Mouse (Mus musculus) lung, embryonic 15.5 days (tissue): ENCODE data around the gene Itga10. TPM values are rescaled to one million over a fixed set of nuclear protein-coding genes. Genes with fewer than 3 reads are reported as not detected.

Source experiments
- ATAC-seq: fragments of 200-750 bp; cut with Nextera tagmentation; 2 replicates; pipeline ENCODE4 v1.8.0; 2017; ENCODE audit warnings: moderate number of reproducible peaks, borderline replicate concordance; ENCODE audit not compliant: low FRiP score, low TSS enrichment; ENCODE audit errors: extremely low read depth
- H3K27ac ChIP-seq: fragments of 300-500 bp; sonication (generic); 2 replicates; pipeline ENCODE4 v1.5.1; 2015; ENCODE audit warnings: moderate library complexity, mild to moderate bottlenecking, inconsistent platforms
- H3K27me3 ChIP-seq: fragments of 300-500 bp; sonication (generic); 2 replicates; pipeline ENCODE4 v1.6.1; 2015; ENCODE audit warnings: inconsistent platforms
- H3K36me3 ChIP-seq: fragments of 300-500 bp; sonication (generic); 2 replicates; pipeline ENCODE4 v1.6.1; 2015; ENCODE audit warnings: inconsistent platforms
- H3K4me1 ChIP-seq: fragments of 300-500 bp; sonication (generic); 2 replicates; pipeline ENCODE4 v1.6.1; 2015; ENCODE audit warnings: inconsistent platforms
- H3K4me2 ChIP-seq: fragments of 300-500 bp; sonication (generic); 2 replicates; pipeline ENCODE4 v1.6.1; 2015; ENCODE audit warnings: inconsistent platforms, mild to moderate bottlenecking, moderate library complexity
- H3K4me3 ChIP-seq: fragments of 300-500 bp; sonication (generic); 2 replicates; pipeline ENCODE4 v1.5.1; 2015; ENCODE audit warnings: mild to moderate bottlenecking, inconsistent platforms
- H3K9ac ChIP-seq: fragments of 300-500 bp; sonication (generic); 2 replicates; pipeline ENCODE4 v1.6.1; 2015; ENCODE audit warnings: inconsistent platforms
- H3K9me3 ChIP-seq: fragments of 300-500 bp; sonication (generic); 2 replicates; pipeline ENCODE4 v1.6.1; 2016; ENCODE audit warnings: inconsistent platforms
- WGBS: fragments of 180-500 bp; shearing (Covaris S2); methylation state at CpG from one replicate; pipeline ENCODE4 v1.1.7; 2015; 5-methylcytosine and 5-hydroxymethylcytosine counted together
- polyA plus RNA-seq: library from polyadenylated mRNA; unstranded; fragments of >200 nt; fragmentation: Nextera tagmentation; extraction: Ambion mirVana; gene quantifications from 2 replicates; pipeline ENCODE4 v1.2.1, GENCODE M21; 2015

The Itga10 gene
- polyA plus RNA-seq = 0.99 and 1.00 TPM in 2 replicates

- Histone ChIP-seq H3K9me3 (no peaks in the 10 kb centered on the region), H3K4me1 (no peaks in the 10 kb centered on the region), H3K9ac (no peak within 1 kb of the TSS), H3K36me3 (peaks cover 29% of the 10 kb centered on the region), H3K27me3 (no peaks in the 10 kb centered on the region), H3K27ac (no peak within 1 kb of the TSS), H3K4me3 (no peak within 1 kb of the TSS), H3K4me2 (no peak within 1 kb of the TSS)
- WGBS = 49% methylated on average over 7 of the region's 7 CpGs
- ATAC-seq = peak; percentile 49; the same call in 1 of the 2 replicates
These were observed at the start of gene Itga10 for GRCm38 (mm10) chr3:96645018-96645649. Itga10 (plus strand) TSS chr3:96645584.

GRCm38 (mm10) chr3:96595661-96596060 lies 49.7 kb upstream of the Itga10 start:
- Histone ChIP-seq H3K4me2 (peak overlapping the region; percentile 96), H3K27ac (no peak overlapping the region), H3K4me3 (peak overlapping the region; percentile 46; the same call in 1 of the 2 replicates), H3K9ac (no peak overlapping the region), H3K4me1 (peaks cover 47% of the 10 kb centered on the region), H3K36me3 (no peaks in the 10 kb centered on the region), H3K9me3 (no peaks in the 10 kb centered on the region), H3K27me3 (peaks cover 44% of the 10 kb centered on the region)
- ATAC-seq = no peak
- WGBS = 25% methylated on average over 6 of the region's 6 CpGs

DNA sequence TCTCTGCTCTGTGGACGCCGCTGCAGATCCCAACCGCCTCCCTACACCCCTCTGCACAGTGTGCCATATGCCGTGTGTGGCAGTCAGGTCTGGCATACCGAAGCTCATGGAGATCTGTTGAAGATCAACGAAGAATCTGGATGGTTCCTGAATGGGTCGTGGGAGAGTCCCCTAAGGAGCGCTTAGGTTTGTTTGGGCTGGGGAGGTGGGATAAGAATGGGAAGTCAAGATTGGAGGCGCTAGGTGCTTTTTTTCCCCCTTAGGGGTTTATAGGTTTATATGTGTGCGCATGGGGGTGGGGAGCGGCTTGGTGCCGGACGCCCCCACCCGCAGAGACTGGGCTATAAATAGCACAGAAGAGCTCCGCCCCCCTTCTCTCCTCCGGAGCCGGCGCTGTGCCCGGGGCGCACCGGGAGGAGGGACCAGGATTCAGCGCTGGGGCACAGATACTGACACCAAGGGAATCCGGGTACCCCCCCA lies 49.1 kb upstream of the Itga10 start, which contains the start of gene Ankrd34a:
Gene Ankrd34a (plus strand): TSS at position 409 of the 480 bp plus-strand sequence.
- peak within 1 kb of the TSS; percentile 96 for H3K4me2 ChIP-seq
- H3K36me3 ChIP-seq = no peaks in the 10 kb centered on the region
- peak within 1 kb of the TSS; percentile 46 for H3K4me3 ChIP-seq
- no peaks in the 10 kb centered on the region for H3K9me3 ChIP-seq
- WGBS = under 1% methylated on average over 22 of the region's 23 CpGs
- peaks cover 44% of the 10 kb centered on the region for H3K27me3 ChIP-seq
- 0 out of 2 replicates have a peak, but pooled peaks have one; percentile 5 for ATAC-seq
- peak within 1 kb of the TSS; percentile 70; the same call in 1 of the 2 replicates for H3K27ac ChIP-seq
- H3K9ac ChIP-seq = peak within 1 kb of the TSS; percentile 50
- H3K4me1 ChIP-seq = peaks cover 48% of the 10 kb centered on the region

DNA sequence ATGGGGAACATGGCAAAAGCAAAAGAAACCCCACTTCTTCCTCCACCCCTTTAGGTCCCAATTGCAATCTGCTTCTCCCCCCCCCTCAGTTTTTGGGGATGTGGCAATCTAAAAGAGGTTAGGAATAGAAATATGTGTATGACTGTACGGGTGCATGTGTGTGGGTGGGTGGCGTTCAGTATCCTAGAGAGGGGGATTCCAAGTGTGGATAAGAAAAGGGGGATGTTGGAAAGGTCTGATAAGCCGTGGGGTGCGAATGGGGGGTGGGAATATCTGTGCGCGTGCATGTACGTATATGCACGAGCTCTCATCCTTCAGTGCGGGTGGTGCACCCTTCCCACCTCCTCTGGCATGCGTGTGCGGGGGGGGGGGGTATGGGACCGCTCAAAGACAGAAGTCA lies 48.5 kb upstream of the Itga10 start:
- peaks cover 44% of the 10 kb centered on the region for H3K27me3 ChIP-seq
- H3K36me3 ChIP-seq = no peaks in the 10 kb centered on the region
- no peaks in the 10 kb centered on the region for H3K9me3 ChIP-seq
- peak overlapping the region; percentile 50 for H3K9ac ChIP-seq
- 2% methylated on average over 10 of the region's 12 CpGs for WGBS
- H3K27ac ChIP-seq = no peak overlapping the region
- peak overlapping the region; percentile 96 for H3K4me2 ChIP-seq
- H3K4me3 ChIP-seq = peak overlapping the region; percentile 46
- H3K4me1 ChIP-seq = peaks cover 48% of the 10 kb centered on the region
- ATAC-seq = no peak

GRCm38 (mm10) chr3:96597435-96597891 lies 47.9 kb upstream of the Itga10 start:
- Histone ChIP-seq H3K9ac (peak overlapping the region; percentile 50), H3K4me1 (peaks cover 44% of the 10 kb centered on the region), H3K9me3 (no peaks in the 10 kb centered on the region), H3K27me3 (peaks cover 44% of the 10 kb centered on the region), H3K27ac (peak overlapping the region; percentile 70), H3K4me3 (peak overlapping the region; percentile 46), H3K4me2 (peak overlapping the region; percentile 96), H3K36me3 (no peaks in the 10 kb centered on the region)
- whole genome bisulfite sequencing = under 1% methylated on average over 40 of the region's 40 CpGs
- no peak for ATAC-seq

DNA sequence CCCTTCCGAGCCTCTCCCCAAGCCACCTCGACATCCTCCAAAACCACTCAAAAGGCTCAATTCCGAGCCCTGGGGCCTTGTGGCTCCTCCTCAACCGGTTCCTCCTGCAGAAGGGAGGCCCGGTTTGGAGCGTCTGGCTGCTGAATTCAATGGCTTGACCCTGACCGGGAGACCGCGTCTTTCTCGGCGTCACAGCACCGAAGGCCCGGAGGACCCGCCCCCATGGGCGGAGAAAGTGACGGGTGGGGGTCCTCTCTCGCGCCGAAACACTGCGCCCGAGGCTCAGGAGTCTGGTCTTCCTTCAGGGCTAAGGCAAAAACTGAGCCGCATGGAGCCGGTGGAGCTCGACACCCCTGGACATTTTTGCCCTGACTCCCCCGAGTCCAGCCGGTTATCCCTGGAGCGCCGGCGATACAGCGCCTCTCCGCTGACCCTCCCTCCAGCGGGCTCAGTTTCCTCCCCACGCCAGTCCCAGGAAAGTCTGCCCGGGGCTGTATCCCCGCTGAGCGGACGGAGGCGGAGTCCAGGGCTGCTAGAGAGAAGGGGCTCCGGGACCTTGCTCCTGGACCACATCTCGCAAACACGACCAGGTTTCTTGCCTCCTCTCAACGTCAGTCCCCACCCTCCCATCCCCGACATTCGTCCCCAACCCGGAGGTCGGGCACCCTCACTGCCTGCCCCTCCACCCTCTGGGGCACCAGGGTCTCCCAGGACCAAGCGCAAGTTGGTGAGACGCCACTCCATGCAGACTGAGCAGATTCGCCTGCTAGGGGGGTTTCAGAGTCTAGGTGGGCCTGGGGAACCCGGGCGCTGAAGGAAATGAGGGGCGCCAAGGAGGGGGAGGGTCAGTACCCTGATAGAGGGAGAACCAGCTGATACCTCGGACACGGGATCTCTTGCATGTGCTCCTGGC lies 47.0 kb upstream of the Itga10 start:
- H3K27ac ChIP-seq = peak overlapping the region; percentile 70
- peaks cover 44% of the 10 kb centered on the region for H3K27me3 ChIP-seq
- peak overlapping the region; percentile 50 for H3K9ac ChIP-seq
- H3K4me3 ChIP-seq = peak overlapping the region; percentile 46
- peak overlapping the region; percentile 96 for H3K4me2 ChIP-seq
- peaks cover 44% of the 10 kb centered on the region for H3K4me1 ChIP-seq
- ATAC-seq = peak; percentile 5; the same call in 1 of the 2 replicates
- no peaks in the 10 kb centered on the region for H3K9me3 ChIP-seq
- no peaks in the 10 kb centered on the region for H3K36me3 ChIP-seq
- WGBS = 3% methylated on average over 54 of the region's 54 CpGs

- 52% methylated on average over 8 of the region's 8 CpGs for WGBS
- H3K4me3 ChIP-seq = peak overlapping the region; percentile 46; the same call in 1 of the 2 replicates
- H3K9ac ChIP-seq = no peak overlapping the region
These were observed 46.4 kb upstream of the Itga10 start for GRCm38 (mm10) chr3:96599069-96599393.

DNA sequence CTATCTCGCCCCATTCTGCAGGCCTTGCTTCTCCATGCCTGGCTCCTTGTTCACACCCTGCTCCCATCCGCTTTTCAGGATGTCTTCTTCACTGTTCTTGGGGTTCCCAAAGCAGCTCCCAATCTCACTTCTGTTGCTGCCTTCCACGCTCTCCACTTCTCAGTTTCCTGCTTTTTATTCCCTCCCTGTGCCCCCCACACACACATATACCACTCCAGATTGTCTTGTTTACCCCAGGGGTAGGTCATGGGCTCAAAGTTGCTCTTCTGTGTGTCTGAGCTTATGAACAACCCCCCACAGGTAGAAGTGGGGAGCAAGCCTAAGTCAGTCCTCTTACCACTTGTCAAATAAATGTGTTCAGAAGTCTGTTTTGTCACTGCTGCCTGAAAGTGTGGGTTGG lies 46.0 kb upstream of the Itga10 start:
- Histone ChIP-seq H3K9ac (no peak overlapping the region), H3K4me2 (no peak overlapping the region), H3K36me3 (no peaks in the 10 kb centered on the region), H3K4me3 (no peak overlapping the region), H3K4me1 (peaks cover 47% of the 10 kb centered on the region), H3K27ac (no peak overlapping the region), H3K27me3 (peaks cover 44% of the 10 kb centered on the region), H3K9me3 (no peaks in the 10 kb centered on the region)
- 74% methylated on average over 3 of the region's 3 CpGs for whole genome bisulfite sequencing
- ATAC-seq = no peak

More at GRCm38 (mm10) chr3:96599069-96599393, 46.4 kb upstream of the Itga10 start:
- Histone ChIP-seq H3K9me3 (no peaks in the 10 kb centered on the region), H3K36me3 (no peaks in the 10 kb centered on the region), H3K27me3 (peaks cover 44% of the 10 kb centered on the region), H3K4me2 (peak overlapping the region; percentile 96), H3K27ac (no peak overlapping the region), H3K4me1 (peaks cover 47% of the 10 kb centered on the region)
- no peak for ATAC-seq

DNA sequence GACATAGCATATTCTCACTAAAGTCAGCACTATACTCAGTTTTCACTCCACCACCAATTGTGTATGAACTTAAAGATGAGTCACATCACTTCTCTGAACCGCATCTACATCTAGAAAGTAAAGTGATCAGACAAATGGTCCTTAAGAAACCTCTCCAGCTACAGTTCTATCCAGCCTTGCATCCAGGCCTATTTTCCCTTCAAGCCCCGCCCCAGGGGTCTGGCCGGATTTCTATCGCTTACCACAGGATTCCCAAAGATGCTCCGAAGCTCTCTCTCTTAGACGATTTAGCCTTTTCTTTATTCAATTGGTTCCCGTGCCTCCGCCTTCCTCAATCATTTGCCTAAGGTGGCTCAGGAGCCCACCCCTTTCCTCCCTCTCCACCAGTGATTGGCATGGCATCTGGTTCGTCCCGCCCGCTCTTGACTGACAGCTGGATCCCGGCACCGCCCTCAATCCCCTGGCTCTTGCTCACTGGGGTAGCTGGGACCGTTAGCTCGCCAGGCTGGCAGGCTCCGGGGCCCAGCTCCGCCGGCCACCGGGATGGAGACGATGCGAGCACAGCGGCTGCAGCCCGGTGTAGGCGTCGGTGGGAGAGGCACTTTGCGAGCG lies 44.6 kb upstream of the Itga10 start, which contains the start of gene Lix1l:
Gene Lix1l (plus strand): TSS at position 511 of the 612 bp plus-strand sequence.
- H3K36me3 ChIP-seq = no peaks in the 10 kb centered on the region
- H3K9ac ChIP-seq = peak within 1 kb of the TSS; percentile 74
- H3K27me3 ChIP-seq = peaks cover 35% of the 10 kb centered on the region
- peak within 1 kb of the TSS; percentile 69 for H3K4me3 ChIP-seq
- peaks cover 44% of the 10 kb centered on the region for H3K4me1 ChIP-seq
- ATAC-seq = peak; percentile 93
- peak within 1 kb of the TSS; percentile 74 for H3K4me2 ChIP-seq
- H3K27ac ChIP-seq = peak within 1 kb of the TSS; percentile 99
- WGBS = 2% methylated on average over 27 of the region's 27 CpGs
- no peaks in the 10 kb centered on the region for H3K9me3 ChIP-seq

GRCm38 (mm10) chr3:96601251-96601787 lies 44.1 kb upstream of the Itga10 start:
- Histone ChIP-seq H3K36me3 (no peaks in the 10 kb centered on the region), H3K9me3 (no peaks in the 10 kb centered on the region), H3K9ac (peak overlapping the region; percentile 74), H3K4me3 (peak overlapping the region; percentile 69), H3K4me1 (peaks cover 38% of the 10 kb centered on the region), H3K27me3 (peaks cover 29% of the 10 kb centered on the region), H3K27ac (peak overlapping the region; percentile 99), H3K4me2 (peak overlapping the region; percentile 74)
- peak; percentile 72 for ATAC-seq
- 2% methylated on average over 16 of the region's 40 CpGs for WGBS
